Mouse (Mus musculus) c-Kit-negative CD71-positive TER-119-positive erythroid progenitor cells, embryonic 14.5 days (primary cell): ENCODE results near the gene Myo15b.

ENCODE experiments used
- DNase-seq: peaks from one replicate; pipeline ENCODE4 v3.0.0-alpha.2; 2013; ENCODE audit warnings: low read depth, low spot score

Gene Myo15b

GRCm38 (mm10) chr11:115858354-115858753 lies at the start of gene Myo15b:
Gene Myo15b (plus strand): TSS chr11:115858406.
- DNase-seq: no peak

- no peak for DNase-seq
Observed at GRCm38 (mm10) chr11:115808696-115809310, 49.4 kb upstream of the Myo15b start.

GRCm38 (mm10) chr11:115809311-115809781 lies 48.9 kb upstream of the Myo15b start:
- DNase-seq: no peak

GRCm38 (mm10) chr11:115810377-115810776 lies 47.8 kb upstream of the Myo15b start:
- no peak for DNase-seq

- no peak for DNase-seq
Observed at GRCm38 (mm10) chr11:115811381-115812093, 46.7 kb upstream of the Myo15b start.

GRCm38 (mm10) chr11:115812095-115812494 lies 46.1 kb upstream of the Myo15b start:
- DNase-seq: no peak

GRCm38 (mm10) chr11:115812533-115813420 lies 45.4 kb upstream of the Myo15b start:
- no peak for DNase-seq

- DNase-seq: peak; percentile 97
Observed at GRCm38 (mm10) chr11:115813507-115814296, 44.5 kb upstream of the Myo15b start, which contains the start of gene Caskin2. Gene Caskin2 (minus strand): TSS chr11:115813639.

GRCm38 (mm10) chr11:115814605-115815450 lies 43.4 kb upstream of the Myo15b start, which contains the start of gene Tsen54:
Gene Tsen54 (plus strand): TSS chr11:115814724.
- DNase-seq: peak; percentile 80

GRCm38 (mm10) chr11:115817331-115817730 lies 40.9 kb upstream of the Myo15b start:
- DNase-seq: no peak

- no peak for DNase-seq
Observed at GRCm38 (mm10) chr11:115819915-115820623, 38.1 kb upstream of the Myo15b start.

- DNase-seq: no peak
Observed at GRCm38 (mm10) chr11:115821001-115821400, 37.2 kb upstream of the Myo15b start.

- DNase-seq: peak; percentile 86
Observed at GRCm38 (mm10) chr11:115823774-115824740, 34.1 kb upstream of the Myo15b start, which contains the start of gene Llgl2. Gene Llgl2 (plus strand): TSS chr11:115824049.

- DNase-seq: no peak
Observed at GRCm38 (mm10) chr11:115824813-115825212, 33.4 kb upstream of the Myo15b start.

GRCm38 (mm10) chr11:115826487-115826886 lies 31.7 kb upstream of the Myo15b start:
- no peak for DNase-seq

- no peak for DNase-seq
Observed at GRCm38 (mm10) chr11:115827624-115828023, 30.6 kb upstream of the Myo15b start.

GRCm38 (mm10) chr11:115829036-115829435 lies 29.2 kb upstream of the Myo15b start:
- DNase-seq: no peak
